Mouse (Mus musculus) forebrain, embryonic 15.5 days (tissue): ENCODE results near the gene Cnksr2. TPM values are rescaled to one million over a fixed set of nuclear protein-coding genes. Genes with fewer than 3 reads are reported as not detected.
A peak's percentile ranks its signal among the peaks of the same experiment; 100 is the strongest.

Source experiments
- ATAC-seq: fragments of 200-750 bp; cut with Nextera tagmentation; replicated peaks from 2 replicates; pipeline ENCODE4 v1.8.0; 2017; ENCODE audit warnings: mild to moderate bottlenecking, moderate TSS enrichment, moderate library complexity
- H3K27ac ChIP-seq: fragments of 300-500 bp; sonication (generic); replicated peaks from 2 replicates; pipeline ENCODE4 v1.5.1; 2015; ENCODE audit warnings: mild to moderate bottlenecking, inconsistent platforms
- H3K27me3 ChIP-seq: fragments of 300-500 bp; sonication (generic); 2 replicates; pipeline ENCODE4 v1.6.1; 2015; ENCODE audit warnings: inconsistent platforms
- H3K36me3 ChIP-seq: fragments of 300-500 bp; sonication (generic); 2 replicates; pipeline ENCODE4 v1.6.1; 2015; ENCODE audit warnings: mild to moderate bottlenecking, inconsistent platforms
- H3K4me1 ChIP-seq: fragments of 300-500 bp; sonication (generic); 2 replicates; pipeline ENCODE4 v1.6.1; 2015; ENCODE audit warnings: inconsistent platforms
- H3K4me2 ChIP-seq: fragments of 300-500 bp; sonication (generic); replicated peaks from 2 replicates; pipeline ENCODE4 v1.6.1; 2015; ENCODE audit warnings: mild to moderate bottlenecking, inconsistent platforms
- H3K4me3 ChIP-seq: fragments of 300-500 bp; sonication (generic); 2 replicates; pipeline ENCODE4 v1.5.1; 2015; ENCODE audit warnings: mild to moderate bottlenecking, inconsistent platforms
- H3K9ac ChIP-seq: fragments of 300-500 bp; sonication (generic); replicated peaks from 2 replicates; pipeline ENCODE4 v1.6.1; 2015; ENCODE audit warnings: mild to moderate bottlenecking, inconsistent platforms
- H3K9me3 ChIP-seq: fragments of 300-500 bp; sonication (generic); 2 replicates; pipeline ENCODE4 v1.6.1; 2016; ENCODE audit warnings: inconsistent platforms
- WGBS: fragments of 180-500 bp; shearing (Covaris S2); methylation state at CpG from one replicate; pipeline ENCODE4 v1.1.7; 2015; ENCODE audit warnings: mixed read lengths; 5-methylcytosine and 5-hydroxymethylcytosine counted together
- polyA plus RNA-seq: library from polyadenylated mRNA; unstranded; fragments of >200 nt; fragmentation: Nextera tagmentation; extraction: Ambion mirVana; gene quantifications from 2 replicates; pipeline ENCODE4 v1.2.1, GENCODE M21; 2015

Cnksr2 gene
- polyA plus RNA-seq, result 12.0 and 12.1 TPM in 2 replicates

- peak within 1 kb of the TSS; percentile 56 for H3K4me2 ChIP-seq
- H3K9ac ChIP-seq, result peak within 1 kb of the TSS; percentile 76
- no peaks in the 10 kb centered on the region for H3K27me3 ChIP-seq
- H3K4me1 ChIP-seq, result no peaks in the 10 kb centered on the region
- peak within 1 kb of the TSS; percentile 74 for H3K4me3 ChIP-seq
- H3K36me3 ChIP-seq, result no peaks in the 10 kb centered on the region
- peak; percentile 83 for ATAC-seq
- H3K9me3 ChIP-seq, result no peaks in the 10 kb centered on the region
- peak within 1 kb of the TSS; percentile 83 for H3K27ac ChIP-seq
- WGBS, result 18% methylated on average over 82 of the region's 99 CpGs
Observed at GRCm38 (mm10) chrX:158043057-158043843, at the start of gene Cnksr2. Cnksr2 (minus strand) TSS chrX:158043294.

DNA sequence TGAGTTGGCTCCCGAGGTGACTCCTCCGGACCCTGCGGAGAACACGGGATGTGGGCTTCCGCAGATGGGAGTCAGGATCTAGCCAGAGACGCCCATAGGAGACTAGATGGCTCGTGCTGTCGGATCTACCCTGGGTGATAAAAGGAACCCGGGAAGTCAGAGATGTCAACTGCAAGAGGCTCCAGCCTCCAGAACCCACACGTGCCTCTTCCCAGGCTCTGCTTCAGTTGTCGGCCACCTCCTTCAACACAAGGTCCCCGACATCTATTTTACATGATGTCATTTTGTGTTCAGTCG lies 698 bp upstream of the Cnksr2 start:
- peak overlapping the region; percentile 76 for H3K9ac ChIP-seq
- H3K4me2 ChIP-seq, result peak overlapping the region; percentile 56
- no peaks in the 10 kb centered on the region for H3K9me3 ChIP-seq
- no peaks in the 10 kb centered on the region for H3K27me3 ChIP-seq
- 32% methylated on average over 13 of the region's 13 CpGs for WGBS
- peak overlapping the region; percentile 74 for H3K4me3 ChIP-seq
- no peaks in the 10 kb centered on the region for H3K36me3 ChIP-seq
- H3K27ac ChIP-seq, result peak overlapping the region; percentile 83
- ATAC-seq, result no peak
- H3K4me1 ChIP-seq, result no peaks in the 10 kb centered on the region

DNA sequence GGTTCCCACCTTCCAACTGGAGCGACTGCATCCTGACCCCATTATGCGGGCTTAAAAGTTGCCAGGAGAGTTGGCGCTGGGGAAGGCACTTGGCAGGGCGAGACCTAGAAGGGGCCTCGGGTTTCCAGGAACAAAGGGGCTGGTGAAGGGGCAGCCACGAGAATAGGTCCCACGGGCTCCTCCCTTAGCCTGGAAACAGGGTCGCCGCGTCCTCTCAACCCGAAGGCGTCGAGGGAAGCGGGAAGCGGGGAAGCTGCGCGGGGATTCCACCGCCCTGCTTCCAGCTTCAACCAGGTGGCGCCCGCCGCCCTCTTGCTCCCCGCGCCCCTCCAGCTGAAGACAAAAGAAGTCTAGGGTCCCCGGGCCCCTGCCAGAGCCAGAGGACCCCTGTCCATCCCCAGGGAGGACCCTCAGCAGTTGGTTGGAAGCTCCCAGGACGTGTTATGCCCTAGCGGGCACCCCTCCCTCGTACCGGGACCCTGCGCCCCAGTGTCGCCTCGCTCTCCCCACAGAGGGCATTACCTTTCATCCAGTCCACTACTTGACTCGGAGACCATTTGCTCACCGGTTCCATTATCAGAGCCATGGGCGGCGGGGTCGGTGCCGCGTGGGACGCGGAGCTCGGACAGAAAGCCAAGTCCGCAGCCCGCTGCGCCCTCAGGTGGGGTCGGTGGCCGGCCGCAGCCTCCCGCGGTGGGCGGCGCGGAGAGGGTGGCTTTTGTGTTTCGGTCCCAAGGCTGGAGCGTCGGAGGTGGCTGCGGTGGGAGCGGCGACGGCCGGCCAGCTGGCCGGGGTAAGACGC lies 638 bp downstream of the Cnksr2 start:
- no peaks in the 10 kb centered on the region for H3K36me3 ChIP-seq
- WGBS, result 26% methylated on average over 62 of the region's 62 CpGs
- H3K4me1 ChIP-seq, result no peaks in the 10 kb centered on the region
- peak; percentile 57 for ATAC-seq
- peak overlapping the region; percentile 76 for H3K9ac ChIP-seq
- H3K9me3 ChIP-seq, result no peaks in the 10 kb centered on the region
- H3K27ac ChIP-seq, result peak overlapping the region; percentile 83
- H3K4me2 ChIP-seq, result peak overlapping the region; percentile 56
- peak overlapping the region; percentile 74 for H3K4me3 ChIP-seq
- H3K27me3 ChIP-seq, result no peaks in the 10 kb centered on the region

DNA sequence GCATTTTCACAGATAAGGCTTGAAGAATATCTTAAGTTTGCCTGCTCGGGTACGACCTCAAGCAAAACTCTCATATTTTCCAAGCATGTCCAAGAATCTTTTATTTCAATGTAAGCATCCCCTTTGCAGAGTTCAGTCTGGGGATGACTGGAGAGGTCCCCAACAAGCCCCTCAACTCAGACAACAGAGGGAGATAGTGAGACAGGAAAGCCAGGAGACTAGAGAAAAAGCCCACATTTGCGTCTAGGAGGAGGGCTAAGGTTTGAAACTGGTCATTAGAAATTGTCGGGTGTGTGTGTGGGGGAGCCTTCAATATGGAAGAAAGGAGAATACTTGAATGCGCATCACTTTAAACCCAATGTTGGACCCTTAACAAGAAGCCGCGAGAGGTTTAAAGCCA lies 1.4 kb downstream of the Cnksr2 start:
- H3K27ac ChIP-seq, result peak overlapping the region; percentile 83
- H3K4me2 ChIP-seq, result peak overlapping the region; percentile 56
- WGBS, result 26% methylated on average over 7 of the region's 7 CpGs
- ATAC-seq, result peak; percentile 35; the same call in 1 of the 2 replicates
- H3K27me3 ChIP-seq, result no peaks in the 10 kb centered on the region
- H3K9ac ChIP-seq, result peak overlapping the region; percentile 76
- H3K4me1 ChIP-seq, result no peaks in the 10 kb centered on the region
- peak overlapping the region; percentile 74 for H3K4me3 ChIP-seq
- H3K36me3 ChIP-seq, result no peaks in the 10 kb centered on the region
- no peaks in the 10 kb centered on the region for H3K9me3 ChIP-seq

GRCm38 (mm10) chrX:157951698-157952097 lies 91.4 kb downstream of the Cnksr2 start:
- no peak overlapping the region for H3K4me3 ChIP-seq
- no peaks in the 10 kb centered on the region for H3K4me1 ChIP-seq
- no peak overlapping the region for H3K27ac ChIP-seq
- no peaks in the 10 kb centered on the region for H3K36me3 ChIP-seq
- H3K9me3 ChIP-seq, result no peaks in the 10 kb centered on the region
- H3K27me3 ChIP-seq, result no peaks in the 10 kb centered on the region
- H3K4me2 ChIP-seq, result no peak overlapping the region
- no peak for ATAC-seq
- no peak overlapping the region for H3K9ac ChIP-seq

DNA sequence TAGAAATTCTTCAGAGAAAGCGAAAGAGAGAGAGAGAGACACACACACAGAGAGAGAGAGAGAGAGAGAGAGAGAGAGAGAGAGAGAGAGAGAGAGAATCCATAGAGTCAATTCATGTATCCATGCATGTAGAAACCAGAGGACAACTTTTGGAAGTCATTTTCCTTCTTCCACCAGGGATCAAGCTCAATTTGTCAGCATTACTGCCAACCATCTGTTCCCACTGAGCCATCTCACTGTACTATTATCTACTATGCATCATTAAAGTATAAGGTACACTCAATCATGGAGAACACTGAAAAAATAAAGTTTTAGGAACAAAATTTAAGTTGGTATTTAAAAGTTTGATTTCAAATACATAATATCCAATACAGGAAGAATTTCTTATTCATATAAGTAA lies 93.8 kb downstream of the Cnksr2 start:
- H3K27ac ChIP-seq, result no peak overlapping the region
- H3K4me1 ChIP-seq, result no peaks in the 10 kb centered on the region
- ATAC-seq, result no peak
- H3K4me3 ChIP-seq, result no peak overlapping the region
- no peak overlapping the region for H3K9ac ChIP-seq
- H3K9me3 ChIP-seq, result no peaks in the 10 kb centered on the region
- no peaks in the 10 kb centered on the region for H3K27me3 ChIP-seq
- WGBS, result 67% methylated on average over 1 of the region's 1 CpGs
- H3K36me3 ChIP-seq, result no peaks in the 10 kb centered on the region
- no peak overlapping the region for H3K4me2 ChIP-seq

- Histone ChIP-seq H3K27me3 (no peaks in the 10 kb centered on the region), H3K27ac (no peak overlapping the region), H3K9ac (no peak overlapping the region), H3K4me3 (no peak overlapping the region), H3K4me1 (no peaks in the 10 kb centered on the region), H3K4me2 (no peak overlapping the region), H3K9me3 (no peaks in the 10 kb centered on the region), H3K36me3 (no peaks in the 10 kb centered on the region)
- no peak for ATAC-seq
- WGBS, result 70% methylated on average over 5 of the region's 5 CpGs
Observed at GRCm38 (mm10) chrX:157945121-157945520, 98.0 kb downstream of the Cnksr2 start.

GRCm38 (mm10) chrX:157936611-157937010 lies 106.5 kb downstream of the Cnksr2 start:
- Histone ChIP-seq H3K9me3 (no peaks in the 10 kb centered on the region), H3K36me3 (no peaks in the 10 kb centered on the region), H3K27me3 (no peaks in the 10 kb centered on the region), H3K9ac (no peak overlapping the region), H3K4me1 (no peaks in the 10 kb centered on the region), H3K27ac (no peak overlapping the region), H3K4me2 (no peak overlapping the region), H3K4me3 (no peak overlapping the region)
- 97% methylated on average over 1 of the region's 1 CpGs for WGBS
- no peak for ATAC-seq

DNA sequence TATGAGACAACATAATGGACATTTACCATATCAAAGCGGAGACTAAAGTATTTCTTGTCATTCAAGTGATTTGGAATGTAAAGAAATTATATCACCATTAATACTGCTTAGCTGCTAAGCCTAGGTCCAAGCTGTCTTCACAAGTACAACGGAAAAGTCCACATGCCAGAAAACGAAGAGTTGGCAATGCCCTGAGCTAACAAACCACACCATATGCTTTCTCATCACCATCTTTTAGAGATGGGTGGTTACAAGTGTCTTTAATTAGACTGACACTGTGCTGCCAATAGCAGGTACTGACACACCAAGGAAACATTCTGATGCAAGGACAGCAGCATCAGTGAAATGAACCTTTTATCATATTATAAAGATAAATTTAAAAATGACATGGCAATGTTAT lies 123.0 kb downstream of the Cnksr2 start:
- H3K4me1 ChIP-seq, result no peaks in the 10 kb centered on the region
- ATAC-seq, result no peak
- no peak overlapping the region for H3K27ac ChIP-seq
- H3K36me3 ChIP-seq, result no peaks in the 10 kb centered on the region
- H3K9ac ChIP-seq, result no peak overlapping the region
- H3K9me3 ChIP-seq, result no peaks in the 10 kb centered on the region
- no peak overlapping the region for H3K4me2 ChIP-seq
- H3K27me3 ChIP-seq, result no peaks in the 10 kb centered on the region
- no peak overlapping the region for H3K4me3 ChIP-seq
- WGBS, result 67% methylated on average over 3 of the region's 3 CpGs

DNA sequence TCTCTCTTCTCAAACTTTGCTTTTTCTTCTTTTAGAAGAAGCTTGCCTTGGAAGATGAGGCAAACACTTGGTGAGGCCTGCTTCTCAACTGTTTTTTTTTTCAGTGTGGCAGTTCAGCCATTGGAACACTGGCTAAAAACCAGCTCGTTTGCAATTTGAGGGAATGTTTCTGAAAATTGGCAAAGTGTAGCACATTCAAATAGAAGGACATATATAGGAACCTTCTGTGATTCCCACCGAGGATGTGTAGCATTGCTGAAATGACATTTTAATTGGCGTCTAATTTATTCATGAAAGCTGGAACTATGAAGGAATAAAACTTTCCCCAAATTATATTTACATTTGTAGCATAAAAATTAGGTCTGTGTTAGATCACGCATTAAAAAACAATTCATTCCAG lies 213.1 kb downstream of the Cnksr2 start:
- Histone ChIP-seq H3K36me3 (no peaks in the 10 kb centered on the region), H3K4me2 (no peak overlapping the region), H3K9me3 (no peaks in the 10 kb centered on the region), H3K27ac (no peak overlapping the region), H3K9ac (no peak overlapping the region), H3K27me3 (no peaks in the 10 kb centered on the region), H3K4me1 (no peaks in the 10 kb centered on the region), H3K4me3 (no peak overlapping the region)
- 55% methylated on average over 4 of the region's 4 CpGs for WGBS
- no peak for ATAC-seq

- Histone ChIP-seq H3K36me3 (no peaks in the 10 kb centered on the region), H3K27me3 (no peaks in the 10 kb centered on the region), H3K9me3 (no peaks in the 10 kb centered on the region), H3K4me1 (peaks cover 3% of the 10 kb centered on the region; the same call in 1 of the 2 replicates), H3K4me2 (no peak overlapping the region), H3K9ac (no peak overlapping the region), H3K27ac (no peak overlapping the region), H3K4me3 (no peak overlapping the region)
- 87% methylated on average over 11 of the region's 13 CpGs for WGBS
- peak; percentile 35 for ATAC-seq
Observed at GRCm38 (mm10) chrX:157818921-157819260, 224.2 kb downstream of the Cnksr2 start.

DNA sequence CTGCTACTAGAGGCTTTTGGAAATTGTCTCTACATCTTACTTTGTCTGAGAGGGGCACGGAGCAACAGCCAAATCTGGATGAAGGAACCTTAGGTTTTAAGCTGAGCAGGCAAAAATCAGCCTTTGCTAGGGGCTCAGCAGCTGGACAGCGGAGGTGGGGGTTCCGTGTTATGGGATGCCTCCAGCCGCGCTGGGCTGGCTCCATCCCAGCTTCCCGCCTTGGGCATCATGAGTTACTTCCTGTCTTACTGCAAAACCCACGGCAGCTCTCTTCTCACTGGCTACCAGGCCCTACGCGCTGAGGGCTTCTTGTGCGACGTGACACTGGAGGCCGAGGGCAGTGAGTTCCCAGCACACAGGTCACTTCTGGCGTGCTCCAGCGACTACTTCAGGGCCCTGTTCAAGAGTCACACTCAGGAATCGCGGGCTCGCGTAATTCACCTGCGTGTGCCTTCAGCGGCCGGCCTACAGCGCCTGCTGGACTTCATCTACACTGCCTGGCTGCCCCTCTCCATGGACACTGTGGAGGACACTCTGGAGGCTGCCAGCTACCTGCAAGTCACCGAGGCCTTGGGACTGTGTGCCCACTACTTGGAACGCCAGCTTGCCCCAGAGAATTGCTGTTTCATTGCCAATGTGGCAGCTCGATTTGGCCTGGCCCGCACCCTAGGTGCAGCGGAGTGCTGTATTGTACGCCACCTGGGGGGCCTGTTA lies 224.7 kb downstream of the Cnksr2 start, which contains the start of gene Klhl34:
Gene Klhl34, plus strand, starts transcription at position 229 of the 714 bp plus-strand sequence.
- H3K9ac ChIP-seq, result no peak within 1 kb of the TSS
- H3K4me3 ChIP-seq, result peak within 1 kb of the TSS; percentile 25

More for the DNA sequence above, 224.7 kb downstream of the Cnksr2 start, which contains the start of gene Klhl34:
- Histone ChIP-seq H3K4me2 (peak within 1 kb of the TSS; percentile 46), H3K36me3 (no peaks in the 10 kb centered on the region), H3K9me3 (no peaks in the 10 kb centered on the region), H3K27me3 (no peaks in the 10 kb centered on the region), H3K4me1 (peaks cover 3% of the 10 kb centered on the region; the same call in 1 of the 2 replicates), H3K27ac (no peak within 1 kb of the TSS)
- WGBS, result 42% methylated on average over 28 of the region's 28 CpGs
- ATAC-seq, result peak; percentile 60
